Mouse (Mus musculus) midbrain, embryonic 16.5 days (tissue): Measurements from ENCODE around the gene Adgrl3. TPM values are rescaled to one million over a fixed set of nuclear protein-coding genes. Genes with fewer than 3 reads are reported as not detected.

Source experiments
- ATAC-seq: fragments of 200-750 bp; cut with Nextera tagmentation; 2 replicates; pipeline ENCODE4 v1.8.0; 2017; ENCODE audit warnings: moderate TSS enrichment
- H3K27ac ChIP-seq: fragments of 300-500 bp; sonication (generic); 2 replicates; pipeline ENCODE4 v1.5.1; 2014; ENCODE audit warnings: mild to moderate bottlenecking, low read length, mixed read lengths
- H3K27me3 ChIP-seq: fragments of 300-500 bp; sonication (generic); 2 replicates; pipeline ENCODE4 v1.6.1; 2014; ENCODE audit warnings: low read depth, low read length, mixed read lengths; ENCODE audit not compliant: control insufficient read depth, insufficient read depth
- H3K36me3 ChIP-seq: fragments of 300-500 bp; sonication (generic); 2 replicates; pipeline ENCODE4 v1.6.1; 2014; ENCODE audit warnings: mild to moderate bottlenecking, low read length, moderate library complexity, mixed read lengths; ENCODE audit not compliant: control insufficient read depth, insufficient read depth
- H3K4me1 ChIP-seq: fragments of 300-500 bp; sonication (generic); 2 replicates; pipeline ENCODE4 v1.6.1; 2014; ENCODE audit warnings: mild to moderate bottlenecking, low read length, mixed read lengths; ENCODE audit not compliant: control insufficient read depth, insufficient read depth
- H3K4me2 ChIP-seq: fragments of 300-500 bp; sonication (generic); 2 replicates; pipeline ENCODE4 v1.6.1; 2014; ENCODE audit warnings: mild to moderate bottlenecking, low read length, mixed read lengths
- H3K4me3 ChIP-seq: fragments of 300-500 bp; sonication (generic); 2 replicates; pipeline ENCODE4 v1.5.1; 2014; ENCODE audit warnings: low read depth, mild to moderate bottlenecking, low read length, moderate library complexity, mixed read lengths
- H3K9ac ChIP-seq: fragments of 300-500 bp; sonication (generic); 2 replicates; pipeline ENCODE4 v1.6.1; 2014; ENCODE audit warnings: low read depth, low read length, mixed read lengths
- H3K9me3 ChIP-seq: fragments of 300-500 bp; sonication (generic); replicated peaks from 2 replicates; pipeline ENCODE4 v1.6.1; 2014; ENCODE audit warnings: mild to moderate bottlenecking, low read length, mixed read lengths; ENCODE audit not compliant: control insufficient read depth, poor library complexity, severe bottlenecking
- WGBS: fragments of 180-500 bp; shearing (Covaris S2); extraction: QIAGEN DNeasy Blood & Tissue Kit; methylation state at CpG from one replicate; pipeline ENCODE4 v1.1.7; 2014; 5-methylcytosine and 5-hydroxymethylcytosine counted together
- polyA plus RNA-seq: library from polyadenylated mRNA; unstranded; fragments of >200 nt; fragmentation: Nextera tagmentation; extraction: Ambion mirVana; gene quantifications from 2 replicates; pipeline ENCODE4 v1.2.1, GENCODE M21; 2015

Gene Adgrl3
- polyA plus RNA-seq, 1 experiment from 2014 or later, result 68.4 TPM

GRCm38 (mm10) chr5:81686206-81686605 is 666.3 kb downstream of the Adgrl3 start:
- WGBS, result 73% methylated on average over 3 of the region's 3 CpGs
- Histone ChIP-seq H3K9ac (no peak overlapping the region), H3K9me3 (no peaks in the 10 kb centered on the region), H3K27me3 (no peaks in the 10 kb centered on the region), H3K4me1 (no peaks in the 10 kb centered on the region), H3K36me3 (no peaks in the 10 kb centered on the region), H3K4me3 (no peak overlapping the region), H3K4me2 (no peak overlapping the region), H3K27ac (no peak overlapping the region)
- no peak for ATAC-seq

DNA sequence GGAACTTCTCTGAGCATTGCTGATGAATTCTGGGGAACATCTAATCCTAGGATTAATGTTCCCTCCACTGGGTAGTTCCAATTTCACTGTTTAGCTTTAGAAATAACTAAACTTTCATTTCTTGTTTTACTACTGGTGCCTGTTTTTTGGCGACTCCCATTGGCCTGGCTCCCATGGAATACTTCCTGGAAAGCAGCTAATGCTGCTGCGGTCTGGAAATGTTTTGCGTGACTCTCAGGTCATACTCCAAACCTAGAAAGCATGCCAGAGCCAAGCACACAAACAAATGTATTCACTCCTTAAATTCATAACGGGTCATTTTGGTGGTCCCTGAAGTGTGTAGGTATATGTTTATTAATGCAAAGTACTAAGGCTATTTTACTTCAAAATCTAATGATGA is 666.9 kb downstream of the Adgrl3 start:
- 93% methylated on average over 4 of the region's 4 CpGs for WGBS
- no peak for ATAC-seq
- Histone ChIP-seq H3K27ac (no peak overlapping the region), H3K4me1 (no peaks in the 10 kb centered on the region), H3K9ac (no peak overlapping the region), H3K9me3 (no peaks in the 10 kb centered on the region), H3K36me3 (no peaks in the 10 kb centered on the region), H3K4me3 (no peak overlapping the region), H3K27me3 (no peaks in the 10 kb centered on the region), H3K4me2 (no peak overlapping the region)

GRCm38 (mm10) chr5:81729620-81730019 is 709.7 kb downstream of the Adgrl3 start:
- 61% methylated on average over 3 of the region's 3 CpGs for WGBS
- no peaks in the 10 kb centered on the region for H3K27me3 ChIP-seq
- ATAC-seq, result no peak

DNA sequence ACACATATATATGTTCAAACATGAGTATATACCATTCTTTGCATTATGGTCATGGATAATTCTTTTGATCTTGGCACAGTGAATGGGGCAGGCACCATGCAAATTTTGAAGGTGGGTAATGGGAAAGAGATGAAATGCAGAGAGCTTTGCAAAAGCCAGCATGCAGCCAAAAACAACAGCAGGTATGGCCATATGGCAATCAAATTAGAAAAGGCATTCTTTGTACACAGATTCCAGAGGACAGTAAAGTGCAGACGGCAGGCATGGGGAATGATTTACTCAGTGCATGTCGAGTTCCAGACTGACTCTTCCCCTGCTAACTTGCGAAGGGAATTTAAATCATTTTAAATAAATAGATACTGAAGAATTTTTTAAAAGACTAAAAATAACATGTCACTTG is 716.1 kb downstream of the Adgrl3 start:
- no peaks in the 10 kb centered on the region for H3K36me3 ChIP-seq
- H3K9me3 ChIP-seq, result no peaks in the 10 kb centered on the region
- no peak overlapping the region for H3K9ac ChIP-seq
- no peak overlapping the region for H3K4me2 ChIP-seq
- no peaks in the 10 kb centered on the region for H3K4me1 ChIP-seq
- no peak overlapping the region for H3K4me3 ChIP-seq
- H3K27me3 ChIP-seq, result no peaks in the 10 kb centered on the region
- H3K27ac ChIP-seq, result no peak overlapping the region
- 69% methylated on average over 3 of the region's 3 CpGs for WGBS
- ATAC-seq, result no peak

More at GRCm38 (mm10) chr5:81729620-81730019, 709.7 kb downstream of the Adgrl3 start:
- H3K4me1 ChIP-seq, result no peaks in the 10 kb centered on the region; the same call in 1 of the 2 replicates
- H3K9ac ChIP-seq, result no peak overlapping the region
- no peaks in the 10 kb centered on the region for H3K9me3 ChIP-seq
- peaks cover under 1% of the 10 kb centered on the region; the same call in 1 of the 2 replicates for H3K36me3 ChIP-seq
- H3K27ac ChIP-seq, result no peak overlapping the region
- H3K4me3 ChIP-seq, result no peak overlapping the region
- H3K4me2 ChIP-seq, result no peak overlapping the region

DNA sequence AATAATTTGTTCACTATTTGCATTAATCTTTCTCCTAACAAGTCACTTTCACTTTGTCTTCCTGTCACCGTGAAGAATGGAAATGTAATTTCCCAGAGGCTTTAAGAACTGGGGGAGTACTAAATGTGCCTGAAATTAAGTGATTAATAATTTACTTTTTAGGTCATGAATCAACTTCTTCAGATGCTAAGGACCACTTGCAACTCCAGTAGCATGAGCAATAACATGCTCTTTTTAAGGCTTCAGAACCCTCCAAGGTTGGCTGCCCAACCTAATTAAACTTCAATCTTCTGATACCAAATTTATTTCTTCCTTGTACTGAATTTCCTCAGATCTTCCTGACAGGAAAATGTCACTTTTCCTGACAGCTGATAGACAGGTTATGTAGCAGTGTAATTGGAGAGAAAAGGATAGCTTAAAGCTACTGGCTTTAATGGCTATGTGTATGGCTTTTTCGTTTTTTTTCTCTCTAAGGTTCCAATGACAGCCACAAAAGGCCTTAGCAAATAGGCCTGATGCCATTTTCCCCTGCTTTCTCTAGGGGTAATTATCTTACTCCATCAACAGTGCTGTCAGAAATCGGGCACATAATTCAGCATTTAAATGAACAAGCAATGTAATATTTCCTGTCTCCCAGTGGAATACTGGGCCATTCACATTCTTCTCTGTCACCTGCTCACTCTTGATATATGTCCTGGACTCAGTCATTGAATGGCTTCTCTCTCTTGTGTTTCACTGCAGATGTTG is 718.5 kb downstream of the Adgrl3 start:
- Histone ChIP-seq H3K27me3 (no peaks in the 10 kb centered on the region), H3K9me3 (no peaks in the 10 kb centered on the region), H3K9ac (no peak overlapping the region), H3K4me1 (no peaks in the 10 kb centered on the region), H3K36me3 (no peaks in the 10 kb centered on the region), H3K27ac (no peak overlapping the region), H3K4me2 (no peak overlapping the region), H3K4me3 (no peak overlapping the region)
- ATAC-seq, result 0 out of 2 replicates have a peak, but pooled peaks have one; percentile 32
- 47% methylated on average over 3 of the region's 3 CpGs for WGBS

GRCm38 (mm10) chr5:81752426-81752825 is 732.5 kb downstream of the Adgrl3 start:
- H3K4me3 ChIP-seq, result no peak overlapping the region
- ATAC-seq, result no peak
- no peaks in the 10 kb centered on the region for H3K9me3 ChIP-seq
- WGBS, result 63% methylated on average over 3 of the region's 3 CpGs
- no peak overlapping the region for H3K9ac ChIP-seq
- H3K27me3 ChIP-seq, result no peaks in the 10 kb centered on the region
- H3K4me1 ChIP-seq, result no peaks in the 10 kb centered on the region
- no peak overlapping the region for H3K27ac ChIP-seq
- no peak overlapping the region for H3K4me2 ChIP-seq
- H3K36me3 ChIP-seq, result no peaks in the 10 kb centered on the region

DNA sequence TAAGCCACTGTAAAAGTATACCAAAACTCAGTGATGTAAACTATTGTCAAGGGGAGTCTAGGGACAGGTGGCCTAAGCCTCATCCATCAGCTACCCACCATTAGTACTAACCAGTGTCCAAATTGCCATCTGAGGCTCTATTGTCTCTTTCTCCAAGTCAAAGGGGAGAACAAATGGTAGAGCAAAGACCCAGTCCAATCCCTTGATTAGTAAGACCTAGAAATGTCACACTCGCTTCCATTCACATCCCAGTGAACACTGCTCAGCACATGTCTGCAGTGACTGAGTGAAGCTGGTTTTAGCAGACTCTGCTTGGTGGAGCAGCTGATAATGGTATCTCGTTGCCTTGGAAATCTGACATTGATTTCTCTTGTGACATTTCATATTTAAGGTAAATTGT is 735.8 kb downstream of the Adgrl3 start:
- 90% methylated on average over 2 of the region's 2 CpGs for WGBS
- Histone ChIP-seq H3K27me3 (no peaks in the 10 kb centered on the region), H3K9ac (no peak overlapping the region), H3K36me3 (no peaks in the 10 kb centered on the region), H3K27ac (no peak overlapping the region), H3K4me1 (no peaks in the 10 kb centered on the region), H3K4me2 (no peak overlapping the region), H3K9me3 (no peaks in the 10 kb centered on the region), H3K4me3 (no peak overlapping the region)
- no peak for ATAC-seq

GRCm38 (mm10) chr5:81757093-81757725 is 737.3 kb downstream of the Adgrl3 start:
- H3K9me3 ChIP-seq, result no peaks in the 10 kb centered on the region
- H3K27me3 ChIP-seq, result no peaks in the 10 kb centered on the region
- no peaks in the 10 kb centered on the region for H3K36me3 ChIP-seq
- ATAC-seq, result no peak
- no peak overlapping the region for H3K9ac ChIP-seq
- H3K4me2 ChIP-seq, result no peak overlapping the region
- WGBS, result 82% methylated on average over 7 of the region's 7 CpGs
- no peak overlapping the region for H3K27ac ChIP-seq
- H3K4me3 ChIP-seq, result no peak overlapping the region
- no peaks in the 10 kb centered on the region for H3K4me1 ChIP-seq

- H3K4me2 ChIP-seq, result no peak overlapping the region
- ATAC-seq, result no peak
- H3K4me1 ChIP-seq, result no peaks in the 10 kb centered on the region
- H3K4me3 ChIP-seq, result no peak overlapping the region
- no peak overlapping the region for H3K27ac ChIP-seq
- WGBS, result 90% methylated on average over 5 of the region's 5 CpGs
- H3K36me3 ChIP-seq, result no peaks in the 10 kb centered on the region
- H3K27me3 ChIP-seq, result no peaks in the 10 kb centered on the region
- H3K9me3 ChIP-seq, result no peaks in the 10 kb centered on the region
- H3K9ac ChIP-seq, result no peak overlapping the region
These were observed 756.3 kb downstream of the Adgrl3 start for GRCm38 (mm10) chr5:81776234-81776633.
